Mouse (Mus musculus) midbrain, embryonic 16.5 days (tissue): ENCODE data around the gene Olfr1232. TPM values are rescaled to one million over a fixed set of nuclear protein-coding genes. Genes with fewer than 3 reads are reported as not detected.

Source experiments
- ATAC-seq: fragments of 200-750 bp; cut with Nextera tagmentation; 2 replicates; pipeline ENCODE4 v1.8.0; 2017; ENCODE audit warnings: moderate TSS enrichment
- H3K27ac ChIP-seq: fragments of 300-500 bp; sonication (generic); 2 replicates; pipeline ENCODE4 v1.5.1; 2014; ENCODE audit warnings: mild to moderate bottlenecking, low read length, mixed read lengths
- H3K27me3 ChIP-seq: fragments of 300-500 bp; sonication (generic); 2 replicates; pipeline ENCODE4 v1.6.1; 2014; ENCODE audit warnings: low read depth, low read length, mixed read lengths; ENCODE audit not compliant: control insufficient read depth, insufficient read depth
- H3K36me3 ChIP-seq: fragments of 300-500 bp; sonication (generic); 2 replicates; pipeline ENCODE4 v1.6.1; 2014; ENCODE audit warnings: mild to moderate bottlenecking, low read length, moderate library complexity, mixed read lengths; ENCODE audit not compliant: control insufficient read depth, insufficient read depth
- H3K4me1 ChIP-seq: fragments of 300-500 bp; sonication (generic); 2 replicates; pipeline ENCODE4 v1.6.1; 2014; ENCODE audit warnings: mild to moderate bottlenecking, low read length, mixed read lengths; ENCODE audit not compliant: control insufficient read depth, insufficient read depth
- H3K4me2 ChIP-seq: fragments of 300-500 bp; sonication (generic); 2 replicates; pipeline ENCODE4 v1.6.1; 2014; ENCODE audit warnings: mild to moderate bottlenecking, low read length, mixed read lengths
- H3K4me3 ChIP-seq: fragments of 300-500 bp; sonication (generic); 2 replicates; pipeline ENCODE4 v1.5.1; 2014; ENCODE audit warnings: low read depth, mild to moderate bottlenecking, low read length, moderate library complexity, mixed read lengths
- H3K9ac ChIP-seq: fragments of 300-500 bp; sonication (generic); 2 replicates; pipeline ENCODE4 v1.6.1; 2014; ENCODE audit warnings: low read depth, low read length, mixed read lengths
- H3K9me3 ChIP-seq: fragments of 300-500 bp; sonication (generic); replicated peaks from 2 replicates; pipeline ENCODE4 v1.6.1; 2014; ENCODE audit warnings: mild to moderate bottlenecking, low read length, mixed read lengths; ENCODE audit not compliant: control insufficient read depth, poor library complexity, severe bottlenecking
- WGBS: fragments of 180-500 bp; shearing (Covaris S2); extraction: QIAGEN DNeasy Blood & Tissue Kit; methylation state at CpG from one replicate; pipeline ENCODE4 v1.1.7; 2014; 5-methylcytosine and 5-hydroxymethylcytosine counted together
- polyA plus RNA-seq: library from polyadenylated mRNA; unstranded; fragments of >200 nt; fragmentation: Nextera tagmentation; extraction: Ambion mirVana; gene quantifications from 2 replicates; pipeline ENCODE4 v1.2.1, GENCODE M21; 2015

The Olfr1232 gene
- polyA plus RNA-seq = not detected in 2 replicates

DNA sequence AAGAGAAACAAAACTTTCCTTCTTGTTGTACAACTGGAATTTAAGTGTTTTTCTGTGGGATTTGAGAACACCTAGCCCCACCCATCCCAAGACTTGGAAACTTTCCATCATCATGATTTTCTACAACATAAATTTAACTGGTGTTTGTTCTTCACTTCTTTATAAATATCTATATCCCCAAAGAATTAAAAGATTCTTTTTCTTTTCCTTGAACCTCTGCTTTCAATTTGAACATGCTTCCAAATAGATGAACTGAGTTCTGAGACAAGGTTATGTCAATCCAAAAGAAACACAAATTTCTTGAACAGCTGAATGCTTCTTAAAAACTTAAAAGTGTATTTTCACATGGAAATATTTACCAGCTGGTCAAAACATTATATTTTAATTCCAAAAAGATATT lies at the start of gene Olfr1232:
Gene Olfr1232 (minus strand): TSS at position 101 of the 400 bp plus-strand sequence.
- H3K9ac ChIP-seq = no peak within 1 kb of the TSS
- H3K9me3 ChIP-seq = no peaks in the 10 kb centered on the region
- H3K27me3 ChIP-seq = no peaks in the 10 kb centered on the region
- no peaks in the 10 kb centered on the region for H3K36me3 ChIP-seq
- no peak within 1 kb of the TSS for H3K4me2 ChIP-seq
- no peak for ATAC-seq
- H3K27ac ChIP-seq = no peak within 1 kb of the TSS
- H3K4me1 ChIP-seq = no peaks in the 10 kb centered on the region
- H3K4me3 ChIP-seq = no peak within 1 kb of the TSS

DNA sequence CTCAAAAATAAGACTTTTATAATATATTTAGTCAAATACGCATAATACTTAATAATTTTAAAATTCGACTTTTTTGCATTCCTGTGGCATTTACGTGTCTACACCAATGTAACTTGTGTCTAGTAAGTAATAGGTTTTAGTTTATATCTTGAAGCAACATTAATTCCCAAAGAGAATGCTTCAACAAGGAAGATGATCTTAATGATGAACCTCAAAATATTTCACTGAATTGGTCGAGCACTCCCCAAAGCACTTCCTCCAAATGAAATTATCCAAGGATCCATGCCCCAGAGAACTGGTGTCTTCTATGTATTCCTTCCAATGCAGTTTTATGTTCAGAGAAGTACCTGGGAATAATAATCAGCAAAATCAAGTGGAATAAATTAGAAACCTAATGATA lies 35.3 kb upstream of the Olfr1232 start, which contains the start of gene Olfr1234:
Gene Olfr1234 (minus strand): TSS at position 101 of the 400 bp plus-strand sequence.
- Histone ChIP-seq H3K9ac (no peak within 1 kb of the TSS), H3K9me3 (no peaks in the 10 kb centered on the region), H3K4me2 (no peak within 1 kb of the TSS), H3K4me1 (no peaks in the 10 kb centered on the region), H3K4me3 (no peak within 1 kb of the TSS), H3K27me3 (no peaks in the 10 kb centered on the region), H3K27ac (no peak within 1 kb of the TSS), H3K36me3 (no peaks in the 10 kb centered on the region)
- no peak for ATAC-seq
- 88% methylated on average over 4 of the region's 4 CpGs for WGBS

DNA sequence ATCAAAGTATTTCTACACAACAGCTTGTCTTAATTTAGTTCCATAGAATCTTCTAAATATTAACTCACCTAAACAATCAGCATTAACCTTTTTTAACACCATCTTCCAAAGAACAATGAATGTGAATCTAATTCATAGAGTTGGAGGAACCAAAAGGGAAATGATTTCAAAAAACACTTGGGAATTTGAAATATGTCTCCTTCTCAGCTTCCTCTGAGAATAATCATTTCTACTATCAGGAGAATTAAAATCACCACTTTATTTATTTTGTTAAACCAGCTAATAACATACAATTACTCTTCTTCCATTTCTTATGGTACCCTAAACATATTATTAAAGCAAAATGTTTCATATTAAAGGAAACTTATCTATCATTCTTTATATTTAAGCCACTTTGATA lies 12.8 kb upstream of the Olfr1232 start, which contains the start of gene Olfr1233:
Gene Olfr1233 (minus strand): TSS at position 101 of the 400 bp plus-strand sequence.
- H3K27me3 ChIP-seq = no peaks in the 10 kb centered on the region
- H3K4me1 ChIP-seq = no peaks in the 10 kb centered on the region
- ATAC-seq = no peak
- no peaks in the 10 kb centered on the region for H3K9me3 ChIP-seq
- no peak within 1 kb of the TSS for H3K9ac ChIP-seq
- H3K27ac ChIP-seq = no peak within 1 kb of the TSS
- no peak within 1 kb of the TSS for H3K4me3 ChIP-seq
- H3K4me2 ChIP-seq = no peak within 1 kb of the TSS
- H3K36me3 ChIP-seq = no peaks in the 10 kb centered on the region

DNA sequence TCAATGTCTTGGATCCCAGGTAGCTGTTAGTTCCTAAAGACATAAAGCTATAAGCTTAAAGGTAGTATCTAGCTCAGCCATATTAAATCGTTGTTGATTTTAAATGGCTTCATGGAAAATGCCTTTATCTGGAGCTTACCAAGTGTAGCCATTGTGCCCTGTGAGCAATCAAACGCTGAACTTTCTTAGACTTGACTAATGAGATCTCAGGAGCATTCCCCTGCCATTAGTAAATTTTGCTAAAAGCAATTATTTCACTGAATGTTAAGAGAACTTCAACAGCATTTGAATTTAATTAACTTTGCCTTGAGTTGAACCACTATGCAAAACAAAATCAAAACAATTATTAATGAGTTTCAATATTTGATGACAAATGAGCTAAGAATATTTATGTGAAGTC lies 22.5 kb downstream of the Olfr1232 start, which contains the start of gene Olfr1231:
Gene Olfr1231 (minus strand): TSS at position 101 of the 400 bp plus-strand sequence.
- Histone ChIP-seq H3K4me1 (no peaks in the 10 kb centered on the region), H3K27ac (no peak within 1 kb of the TSS), H3K36me3 (no peaks in the 10 kb centered on the region), H3K27me3 (no peaks in the 10 kb centered on the region), H3K9me3 (no peaks in the 10 kb centered on the region), H3K9ac (no peak within 1 kb of the TSS), H3K4me3 (no peak within 1 kb of the TSS), H3K4me2 (no peak within 1 kb of the TSS)
- peak; percentile 54; the same call in 1 of the 2 replicates for ATAC-seq
- WGBS = 65% methylated on average over 2 of the region's 2 CpGs

DNA sequence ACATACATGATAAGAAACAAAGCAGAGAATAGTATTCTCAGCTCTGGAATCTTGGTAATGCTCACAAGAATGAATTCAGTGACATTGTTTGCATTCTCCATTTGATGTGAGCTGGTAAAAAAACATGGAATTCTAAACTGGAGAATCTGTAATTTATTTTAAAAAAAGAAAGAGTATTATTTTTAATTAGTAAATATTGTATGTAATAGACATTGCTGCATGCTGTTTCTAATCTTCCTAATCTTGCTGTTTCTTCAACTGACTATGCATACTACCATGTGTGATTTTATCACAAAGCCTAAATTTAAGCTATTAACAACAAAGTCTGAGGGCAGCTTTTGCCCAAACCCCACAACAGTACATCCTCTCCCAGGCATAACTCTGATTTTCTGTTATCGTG lies 32.3 kb downstream of the Olfr1232 start, which contains the start of gene Olfr1230:
Gene Olfr1230 (minus strand): TSS at position 101 of the 400 bp plus-strand sequence.
- WGBS = 91% methylated on average over 1 of the region's 1 CpGs

DNA sequence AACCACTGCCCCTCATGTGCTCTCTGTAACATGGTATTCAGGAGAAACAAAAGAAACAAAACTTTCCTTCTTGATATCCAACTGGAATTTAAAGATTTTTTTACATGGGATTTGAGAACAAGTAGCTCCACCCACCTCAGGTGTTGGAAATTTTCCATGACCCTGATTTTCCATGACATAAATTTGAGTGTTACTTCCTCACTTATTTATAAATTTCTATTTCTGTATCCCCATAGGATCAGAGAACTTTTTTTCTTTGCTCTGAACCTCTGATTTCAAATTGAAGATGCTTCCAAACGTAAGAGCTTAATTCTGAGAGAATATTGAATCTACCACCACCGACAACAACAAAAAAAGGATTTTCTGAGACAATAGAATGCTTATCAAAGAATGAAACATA lies 41.6 kb downstream of the Olfr1232 start, which contains the start of gene Olfr1229:
Gene Olfr1229 (minus strand): TSS at position 101 of the 400 bp plus-strand sequence.
- no peak for ATAC-seq
- no peak within 1 kb of the TSS for H3K4me3 ChIP-seq
- H3K4me1 ChIP-seq = no peaks in the 10 kb centered on the region
- no peak within 1 kb of the TSS for H3K4me2 ChIP-seq
- no peaks in the 10 kb centered on the region for H3K27me3 ChIP-seq
- H3K36me3 ChIP-seq = no peaks in the 10 kb centered on the region
- H3K9ac ChIP-seq = no peak within 1 kb of the TSS
- H3K27ac ChIP-seq = no peak within 1 kb of the TSS
- H3K9me3 ChIP-seq = no peaks in the 10 kb centered on the region
- WGBS = 74% methylated on average over 2 of the region's 2 CpGs

More for the DNA sequence above, 32.3 kb downstream of the Olfr1232 start, which contains the start of gene Olfr1230:
- Histone ChIP-seq H3K4me1 (no peaks in the 10 kb centered on the region), H3K9me3 (no peaks in the 10 kb centered on the region), H3K27ac (no peak within 1 kb of the TSS), H3K4me3 (no peak within 1 kb of the TSS), H3K27me3 (no peaks in the 10 kb centered on the region), H3K9ac (no peak within 1 kb of the TSS), H3K4me2 (no peak within 1 kb of the TSS), H3K36me3 (no peaks in the 10 kb centered on the region)
- ATAC-seq = no peak

Other genes with a start within 250 kb of the Olfr1232 start
- not detected in 2 replicates for gene Olfr1219, start 246.2 kb downstream of the Olfr1232 start, polyA plus RNA-seq
- gene Olfr1220, start 222.8 kb downstream of the Olfr1232 start, polyA plus RNA-seq = not detected in 2 replicates
- not detected in 2 replicates for gene Olfr1221, start 212.4 kb downstream of the Olfr1232 start, polyA plus RNA-seq
- gene Olfr1222, start 196.6 kb downstream of the Olfr1232 start, polyA plus RNA-seq = not detected in 2 replicates
- not detected in 2 replicates for gene Olfr1223, start 178.1 kb downstream of the Olfr1232 start, polyA plus RNA-seq
- not detected in 2 replicates for gene Olfr1224-ps1, start 165.6 kb downstream of the Olfr1232 start, polyA plus RNA-seq
- gene Olfr1225, start 155.0 kb downstream of the Olfr1232 start, polyA plus RNA-seq = not detected in 2 replicates
- gene Olfr1226, start 129.6 kb downstream of the Olfr1232 start, polyA plus RNA-seq = not detected in 2 replicates
- not detected in 2 replicates for gene Olfr1228, start 75.6 kb downstream of the Olfr1232 start, polyA plus RNA-seq
- not detected in 2 replicates for gene Olfr1229, start 41.7 kb downstream of the Olfr1232 start, polyA plus RNA-seq
- not detected in 2 replicates for gene Olfr1230, start 32.4 kb downstream of the Olfr1232 start, polyA plus RNA-seq
- not detected in 2 replicates for gene Olfr1231, start 22.6 kb downstream of the Olfr1232 start, polyA plus RNA-seq
- gene Olfr1233, start 12.7 kb upstream of the Olfr1232 start, polyA plus RNA-seq = not detected in 2 replicates
- not detected in 2 replicates for gene Olfr1234, start 35.2 kb upstream of the Olfr1232 start, polyA plus RNA-seq
- gene Olfr1238, start 80.0 kb upstream of the Olfr1232 start, polyA plus RNA-seq = not detected in 2 replicates
- gene Olfr1239, start 90.7 kb upstream of the Olfr1232 start, polyA plus RNA-seq = not detected in 2 replicates
- gene Olfr1240, start 113.3 kb upstream of the Olfr1232 start, polyA plus RNA-seq = not detected in 2 replicates
- not detected in 2 replicates for gene Olfr1241, start 157.5 kb upstream of the Olfr1232 start, polyA plus RNA-seq
- gene Olfr1242, start 168.7 kb upstream of the Olfr1232 start, polyA plus RNA-seq = not detected in 2 replicates
- not detected in 2 replicates for gene Olfr1243, start 201.8 kb upstream of the Olfr1232 start, polyA plus RNA-seq
- gene Olfr1245, start 248.8 kb upstream of the Olfr1232 start, polyA plus RNA-seq = not detected in 2 replicates